Mouse (Mus musculus) small intestine, adult 10 weeks (tissue): ENCODE results near the gene Ccdc171. TPM values are rescaled to one million over a fixed set of nuclear protein-coding genes. Genes with fewer than 3 reads are reported as not detected.

Experiments used
- polyA plus RNA-seq: library from polyadenylated mRNA; stranded (reverse); fragments of 350-450 nt; fragmentation: Illumina TruSeq; extraction: RNeasy Lipid Tissue Mini Kit (QIAGEN cat#74804); gene quantifications from one replicate; pipeline ENCODE4 v1.2.3, GENCODE M21; 2014; ENCODE audit warnings: low replicate concordance

Ccdc171 gene
- polyA plus RNA-seq, result 2.9 TPM

DNA sequence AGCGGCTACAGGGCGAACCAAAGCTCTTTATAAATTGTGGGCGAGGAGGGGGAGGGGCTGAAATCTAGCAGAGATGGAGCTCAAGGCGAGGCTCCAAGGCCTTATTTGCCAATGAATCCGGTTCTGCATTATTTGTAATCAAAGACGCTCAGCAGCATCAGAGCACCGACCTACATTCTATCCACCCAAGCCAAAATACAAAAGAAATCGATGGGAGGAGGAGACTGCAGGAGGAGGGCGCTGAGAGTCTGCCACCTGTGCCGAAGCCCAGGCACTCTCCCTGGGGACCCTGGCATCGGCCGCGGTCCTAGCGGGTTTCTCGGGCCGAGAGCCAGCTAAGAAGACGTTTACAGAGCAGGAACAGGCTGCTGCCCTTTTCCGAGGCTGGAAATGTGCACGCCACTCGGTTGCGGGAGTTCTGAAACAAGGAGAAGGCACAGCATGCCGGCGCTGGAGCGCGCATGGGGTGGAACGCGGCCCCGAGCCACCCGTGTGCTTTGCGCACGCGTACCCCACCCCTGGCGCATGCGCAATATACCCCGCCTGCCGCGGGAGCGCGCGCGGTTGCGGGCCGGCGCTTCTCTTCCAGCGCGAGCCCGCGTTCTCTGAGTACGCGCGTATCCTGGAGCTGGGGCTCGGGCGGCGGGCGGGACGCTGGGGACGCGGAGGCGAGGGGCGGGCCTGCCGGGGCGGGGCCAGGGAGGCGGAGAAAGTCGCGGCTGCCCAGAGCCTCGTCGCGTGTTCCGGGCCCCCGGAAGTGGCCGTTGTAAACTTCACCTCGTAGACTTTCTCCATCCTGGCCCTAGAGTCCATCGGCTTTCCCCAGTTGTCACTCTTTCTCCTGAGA lies at the start of gene Ccdc171:
Gene Ccdc171 (plus strand): TSS at position 703 of the 847 bp plus-strand sequence.

DNA sequence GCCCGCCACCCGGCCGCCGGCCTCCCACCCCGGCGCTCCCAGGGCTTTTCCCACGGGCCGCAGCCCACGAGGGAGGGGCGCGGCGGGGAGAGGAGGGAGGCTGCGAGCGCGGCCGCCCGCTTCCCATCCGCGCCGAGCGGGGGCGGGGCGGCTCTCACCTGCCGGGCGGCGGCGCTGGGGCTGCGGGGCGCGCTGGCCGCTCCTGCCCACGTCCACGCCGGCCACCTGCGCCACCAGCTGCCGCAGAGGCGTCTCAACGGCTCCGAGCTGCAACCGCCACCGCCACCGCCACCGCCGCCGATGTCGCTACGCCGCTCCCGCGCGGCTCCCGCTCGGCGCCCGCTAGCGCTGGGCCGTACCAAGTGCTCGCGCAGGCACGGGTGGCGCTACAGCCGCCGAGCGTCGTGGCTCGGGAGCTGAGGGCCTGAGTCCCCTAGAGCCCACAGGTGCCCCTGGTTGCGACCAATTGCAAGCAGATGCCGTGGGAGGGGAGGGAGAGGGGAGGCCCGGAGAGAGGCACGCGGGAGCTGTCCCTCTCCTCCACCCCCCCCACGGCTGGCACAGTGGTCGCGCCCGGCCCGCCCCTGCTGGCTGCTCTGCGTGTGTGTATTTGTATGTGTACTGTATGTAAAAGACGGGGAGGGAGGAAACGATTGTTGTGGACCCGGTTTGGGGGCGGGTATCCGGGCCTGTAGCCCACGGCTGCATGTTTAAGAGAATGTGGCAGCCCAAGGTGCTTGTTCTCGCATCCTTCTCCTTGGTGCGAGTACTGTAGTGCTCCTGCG lies 39.0 kb upstream of the Ccdc171 start, which contains the start of gene Psip1:
Gene Psip1 (minus strand): TSS at position 343 of the 785 bp plus-strand sequence.

Other genes with a start within 250 kb of the Ccdc171 start
- 37.5 TPM for gene Ttc39b, start 201.3 kb upstream of the Ccdc171 start, polyA plus RNA-seq
- 38.5 TPM for gene Snapc3, start 107.8 kb upstream of the Ccdc171 start, polyA plus RNA-seq
- 81.3 TPM for gene Psip1, start 39.1 kb upstream of the Ccdc171 start, polyA plus RNA-seq